Mouse (Mus musculus): Measurements from ENCODE around the gene Ccdc85c. TPM values are rescaled to one million over a fixed set of nuclear protein-coding genes. Genes with fewer than 3 reads are reported as not detected.
A peak's percentile ranks its signal among the peaks of the same experiment; 100 is the strongest.

Gene Ccdc85c
- polyA plus RNA-seq, 1 experiment, result 7.0 TPM

GRCm38 (mm10) chr12:108213090-108214041 lies 61.9 kb downstream of the Ccdc85c start:
- Histone ChIP-seq H3K27me3 (ENCODE audit: control insufficient read depth, insufficient read depth, insufficient read length) (no peaks in the 10 kb centered on the region), H3ac (ENCODE audit: control insufficient read depth, insufficient read length, low read depth) (peak overlapping the region; percentile 24), H3K36me3 (ENCODE audit: control insufficient read depth, insufficient read depth) (no peaks in the 10 kb centered on the region), H3K79me3 (ENCODE audit: low read depth) (no peaks in the 10 kb centered on the region), H3K4me3 (ENCODE audit: insufficient read depth, poor library complexity, severe bottlenecking) (no peak overlapping the region), H3K79me2 (ENCODE audit: control insufficient read depth, insufficient read depth) (no peaks in the 10 kb centered on the region)
- TF ChIP-seq FOSL1 (IDR thresholded peaks at IDR 0.05; ENCODE audit: insufficient read depth, low read length, poor library complexity, severe bottlenecking), result no peak
- TF ChIP-seq MYOG (IDR thresholded peaks at IDR 0.05; ENCODE audit: control insufficient read depth, extremely low read depth, insufficient read length), result no peak
- no peak for TF ChIP-seq CEBPB (IDR thresholded peaks at IDR 0.05; ENCODE audit: low read depth)
- no peak for TF ChIP-seq USF1 (IDR thresholded peaks at IDR 0.05; ENCODE audit: low read depth)
- TF ChIP-seq CTCF (IDR thresholded peaks at IDR 0.05; ENCODE audit: control insufficient read depth, insufficient read depth, insufficient read length), result no peak
- no peak for TF ChIP-seq MAX (IDR thresholded peaks at IDR 0.05)
- TF ChIP-seq MYOD1 (IDR thresholded peaks at IDR 0.05; ENCODE audit: control insufficient read depth, insufficient read length, low read depth), result no peak

GRCm38 (mm10) chr12:108212476-108212875 lies 62.7 kb downstream of the Ccdc85c start:
- H3K79me3 ChIP-seq (ENCODE audit: low read depth), result no peaks in the 10 kb centered on the region
- H3K36me3 ChIP-seq (ENCODE audit: control insufficient read depth, insufficient read depth), result no peaks in the 10 kb centered on the region
- TF ChIP-seq MYOD1 (IDR thresholded peaks at IDR 0.05; ENCODE audit: control insufficient read depth, insufficient read length, low read depth), result no peak
- TF ChIP-seq MYOG (IDR thresholded peaks at IDR 0.05; ENCODE audit: control insufficient read depth, extremely low read depth, insufficient read length), result no peak
- no peak for TF ChIP-seq MAX (IDR thresholded peaks at IDR 0.05)
- TF ChIP-seq CEBPB (IDR thresholded peaks at IDR 0.05; ENCODE audit: low read depth), result no peak
- TF ChIP-seq CTCF (IDR thresholded peaks at IDR 0.05; ENCODE audit: control insufficient read depth, insufficient read depth, insufficient read length), result no peak
- TF ChIP-seq FOSL1 (IDR thresholded peaks at IDR 0.05; ENCODE audit: insufficient read depth, low read length, poor library complexity, severe bottlenecking), result no peak
- TF ChIP-seq USF1 (IDR thresholded peaks at IDR 0.05; ENCODE audit: low read depth), result no peak
- H3K79me2 ChIP-seq (ENCODE audit: control insufficient read depth, insufficient read depth), result no peaks in the 10 kb centered on the region
- no peaks in the 10 kb centered on the region for H3K27me3 ChIP-seq (ENCODE audit: control insufficient read depth, insufficient read depth, insufficient read length)
- H3ac ChIP-seq (ENCODE audit: control insufficient read depth, insufficient read length, low read depth), result no peak overlapping the region
- H3K4me3 ChIP-seq (ENCODE audit: insufficient read depth, poor library complexity, severe bottlenecking), result no peak overlapping the region

GRCm38 (mm10) chr12:108212071-108212470 lies 63.2 kb downstream of the Ccdc85c start:
- no peaks in the 10 kb centered on the region for H3K36me3 ChIP-seq (ENCODE audit: control insufficient read depth, insufficient read depth)
- no peak overlapping the region for H3K4me3 ChIP-seq (ENCODE audit: insufficient read depth, poor library complexity, severe bottlenecking)
- no peaks in the 10 kb centered on the region for H3K79me2 ChIP-seq (ENCODE audit: control insufficient read depth, insufficient read depth)
- H3K79me3 ChIP-seq (ENCODE audit: low read depth), result no peaks in the 10 kb centered on the region
- H3ac ChIP-seq (ENCODE audit: control insufficient read depth, insufficient read length, low read depth), result no peak overlapping the region
- no peaks in the 10 kb centered on the region for H3K27me3 ChIP-seq (ENCODE audit: control insufficient read depth, insufficient read depth, insufficient read length)
- no peak for TF ChIP-seq USF1 (IDR thresholded peaks at IDR 0.05; ENCODE audit: low read depth)
- no peak for TF ChIP-seq CEBPB (IDR thresholded peaks at IDR 0.05; ENCODE audit: low read depth)
- no peak for TF ChIP-seq MAX (IDR thresholded peaks at IDR 0.05)
- no peak for TF ChIP-seq MYOD1 (IDR thresholded peaks at IDR 0.05; ENCODE audit: control insufficient read depth, insufficient read length, low read depth)
- TF ChIP-seq CTCF (IDR thresholded peaks at IDR 0.05; ENCODE audit: control insufficient read depth, insufficient read depth, insufficient read length), result no peak
- no peak for TF ChIP-seq FOSL1 (IDR thresholded peaks at IDR 0.05; ENCODE audit: insufficient read depth, low read length, poor library complexity, severe bottlenecking)
- no peak for TF ChIP-seq MYOG (IDR thresholded peaks at IDR 0.05; ENCODE audit: control insufficient read depth, extremely low read depth, insufficient read length)

GRCm38 (mm10) chr12:108210623-108211022 lies 64.6 kb downstream of the Ccdc85c start:
- Histone ChIP-seq H3ac (ENCODE audit: control insufficient read depth, insufficient read length, low read depth) (no peak overlapping the region), H3K36me3 (ENCODE audit: control insufficient read depth, insufficient read depth) (no peaks in the 10 kb centered on the region), H3K79me3 (ENCODE audit: low read depth) (no peaks in the 10 kb centered on the region), H3K79me2 (ENCODE audit: control insufficient read depth, insufficient read depth) (no peaks in the 10 kb centered on the region), H3K27me3 (ENCODE audit: control insufficient read depth, insufficient read depth, insufficient read length) (no peaks in the 10 kb centered on the region), H3K4me3 (ENCODE audit: insufficient read depth, poor library complexity, severe bottlenecking) (no peak overlapping the region)
- TF ChIP-seq FOSL1 (IDR thresholded peaks at IDR 0.05; ENCODE audit: insufficient read depth, low read length, poor library complexity, severe bottlenecking), result no peak
- TF ChIP-seq MAX (IDR thresholded peaks at IDR 0.05), result no peak
- no peak for TF ChIP-seq CTCF (IDR thresholded peaks at IDR 0.05; ENCODE audit: control insufficient read depth, insufficient read depth, insufficient read length)
- TF ChIP-seq MYOG (IDR thresholded peaks at IDR 0.05; ENCODE audit: control insufficient read depth, extremely low read depth, insufficient read length), result no peak
- no peak for TF ChIP-seq CEBPB (IDR thresholded peaks at IDR 0.05; ENCODE audit: low read depth)
- no peak for TF ChIP-seq USF1 (IDR thresholded peaks at IDR 0.05; ENCODE audit: low read depth)
- TF ChIP-seq MYOD1 (IDR thresholded peaks at IDR 0.05; ENCODE audit: control insufficient read depth, insufficient read length, low read depth), result no peak

- no peaks in the 10 kb centered on the region for H3K36me3 ChIP-seq (ENCODE audit: control insufficient read depth, insufficient read depth)
- no peaks in the 10 kb centered on the region for H3K79me2 ChIP-seq (ENCODE audit: control insufficient read depth, insufficient read depth)
- H3K27me3 ChIP-seq (ENCODE audit: control insufficient read depth, insufficient read depth, insufficient read length), result no peaks in the 10 kb centered on the region
- H3K4me3 ChIP-seq (ENCODE audit: insufficient read depth, poor library complexity, severe bottlenecking), result no peak overlapping the region
- no peaks in the 10 kb centered on the region for H3K79me3 ChIP-seq (ENCODE audit: low read depth)
- TF ChIP-seq MAX (IDR thresholded peaks at IDR 0.05) (no peak), MYOD1 (IDR thresholded peaks at IDR 0.05; ENCODE audit: control insufficient read depth, insufficient read length, low read depth) (no peak), USF1 (IDR thresholded peaks at IDR 0.05; ENCODE audit: low read depth) (no peak), CEBPB (IDR thresholded peaks at IDR 0.05; ENCODE audit: low read depth) (no peak), FOSL1 (IDR thresholded peaks at IDR 0.05; ENCODE audit: insufficient read depth, low read length, poor library complexity, severe bottlenecking) (no peak), CTCF (IDR thresholded peaks at IDR 0.05; ENCODE audit: control insufficient read depth, insufficient read depth, insufficient read length) (peak; percentile 51), MYOG (IDR thresholded peaks at IDR 0.05; ENCODE audit: control insufficient read depth, extremely low read depth, insufficient read length) (no peak)
- H3ac ChIP-seq (ENCODE audit: control insufficient read depth, insufficient read length, low read depth), result no peak overlapping the region
Observed at GRCm38 (mm10) chr12:108208726-108209438, 66.3 kb downstream of the Ccdc85c start.
